Mouse (Mus musculus) intestine, embryonic 14.5 days (tissue): ENCODE data around the gene Spag4. TPM values are rescaled to one million over a fixed set of nuclear protein-coding genes. Genes with fewer than 3 reads are reported as not detected.

ENCODE experiments used
- ATAC-seq: fragments of 200-750 bp; cut with Nextera tagmentation; replicated peaks from 2 replicates; pipeline ENCODE4 v1.8.0; 2017; ENCODE audit warnings: low read depth, moderate number of reproducible peaks, moderate TSS enrichment, moderate library complexity; ENCODE audit not compliant: low FRiP score, low TSS enrichment
- DNase-seq: peaks from one replicate; pipeline ENCODE4 v3.0.0-alpha.2; 2018; ENCODE audit warnings: low spot score
- H3K27ac ChIP-seq: fragments of 300-500 bp; sonication (generic); 2 replicates; pipeline ENCODE4 v1.5.1; 2014; ENCODE audit warnings: low read depth, mild to moderate bottlenecking, control low read depth
- H3K27me3 ChIP-seq: fragments of 300-500 bp; sonication (generic); replicated peaks from 2 replicates; pipeline ENCODE4 v1.6.1; 2014; ENCODE audit warnings: low read length, control low read depth; ENCODE audit not compliant: control insufficient read depth, insufficient read depth
- H3K36me3 ChIP-seq: fragments of 300-500 bp; sonication (generic); 2 replicates; pipeline ENCODE4 v1.6.1; 2014; ENCODE audit warnings: low read length, control low read depth; ENCODE audit not compliant: control insufficient read depth, insufficient read depth
- H3K4me1 ChIP-seq: fragments of 300-500 bp; sonication (generic); replicated peaks from 2 replicates; pipeline ENCODE4 v1.6.1; 2014; ENCODE audit warnings: low read length, control low read depth, mixed read lengths; ENCODE audit not compliant: control insufficient read depth, insufficient read depth
- H3K4me2 ChIP-seq: fragments of 300-500 bp; sonication (generic); 2 replicates; pipeline ENCODE4 v1.6.1; 2014; ENCODE audit warnings: low read length
- H3K4me3 ChIP-seq: fragments of 300-500 bp; sonication (generic); 2 replicates; pipeline ENCODE4 v1.5.1; 2014; ENCODE audit warnings: low read depth, low read length, control low read depth, mixed read lengths
- H3K9ac ChIP-seq: fragments of 300-500 bp; sonication (generic); 2 replicates; pipeline ENCODE4 v1.6.1; 2014; ENCODE audit warnings: mild to moderate bottlenecking, low read length
- H3K9me3 ChIP-seq: fragments of 300-500 bp; sonication (generic); 2 replicates; pipeline ENCODE4 v1.6.1; 2016; ENCODE audit warnings: low read length, control low read depth; ENCODE audit not compliant: control insufficient read depth
- WGBS: fragments of 180-500 bp; shearing (Covaris S2); extraction: QIAGEN DNeasy Blood & Tissue Kit; methylation state at CpG from one replicate; pipeline ENCODE4 v1.1.7; 2014; 5-methylcytosine and 5-hydroxymethylcytosine counted together
- polyA plus RNA-seq: library from polyadenylated mRNA; unstranded; fragments of >200 nt; fragmentation: Nextera tagmentation; extraction: Ambion mirVana; gene quantifications from 2 replicates; pipeline ENCODE4 v1.2.1, GENCODE M21; 2014

Spag4 gene
- polyA plus RNA-seq, 1 experiment from 2014 or later = 3.0 TPM

DNA sequence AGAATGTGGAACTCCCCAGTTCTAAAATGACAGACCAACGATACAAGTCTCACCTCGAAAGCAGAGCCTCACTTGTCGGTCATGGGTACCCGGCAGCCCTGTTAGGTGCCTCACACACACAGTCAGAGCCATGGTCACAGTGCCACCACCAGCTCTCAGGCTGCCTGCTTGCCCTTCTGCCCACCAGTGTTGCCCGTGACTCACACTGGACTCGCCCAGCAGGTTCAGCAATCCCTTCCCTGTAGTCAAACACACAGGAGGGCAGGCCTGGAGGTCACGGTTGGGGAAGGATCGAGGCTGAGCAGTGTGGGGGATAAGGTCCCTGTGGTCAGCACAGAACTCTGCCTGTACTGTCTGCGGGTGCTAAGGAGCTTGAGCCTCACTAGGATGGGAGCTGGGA lies 12.2 kb upstream of the Spag4 start, which contains the start of gene Fer1l4:
Gene Fer1l4, minus strand, starts transcription at position 132 of the 400 bp plus-strand sequence.
- Histone ChIP-seq H3K4me1 (no peaks in the 10 kb centered on the region), H3K4me3 (no peak within 1 kb of the TSS), H3K4me2 (no peak within 1 kb of the TSS), H3K9me3 (no peaks in the 10 kb centered on the region), H3K36me3 (no peaks in the 10 kb centered on the region), H3K9ac (no peak within 1 kb of the TSS), H3K27me3 (no peaks in the 10 kb centered on the region), H3K27ac (no peak within 1 kb of the TSS)
- 75% methylated on average over 9 of the region's 9 CpGs for WGBS
- ATAC-seq = no peak
- no peak for DNase-seq

DNA sequence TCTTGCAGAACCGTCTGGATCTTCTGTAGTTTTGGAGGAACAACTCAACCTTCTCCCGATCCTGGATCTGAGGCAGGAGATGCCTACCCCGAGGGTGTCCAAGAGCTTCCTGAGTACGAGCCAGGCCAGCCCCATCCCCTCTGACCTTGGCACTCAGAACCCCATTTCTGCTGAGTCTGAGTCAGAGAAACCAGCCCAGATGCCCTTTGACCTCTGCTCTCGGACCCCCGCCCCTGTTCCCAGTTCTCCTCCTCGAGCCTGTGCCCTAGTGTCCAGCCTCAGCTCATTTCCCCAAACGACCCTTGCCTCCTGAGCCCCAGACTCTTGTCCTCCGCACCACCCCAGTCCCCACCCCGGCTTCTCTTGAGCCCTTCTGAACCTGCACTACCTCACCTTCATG lies 1.2 kb downstream of the Spag4 start:
- peaks cover 29% of the 10 kb centered on the region for H3K36me3 ChIP-seq
- H3K27ac ChIP-seq = no peak overlapping the region
- peak overlapping the region; percentile 74 for H3K4me3 ChIP-seq
- 0 out of 2 replicates have a peak, but pooled peaks cover 3% of the 10 kb centered on the region for H3K4me1 ChIP-seq
- ATAC-seq (peak; percentile 16; the same call in 1 of the 2 replicates), DNase-seq (no peak)
- 31% methylated on average over 10 of the region's 10 CpGs for WGBS
- no peaks in the 10 kb centered on the region for H3K9me3 ChIP-seq
- H3K9ac ChIP-seq = no peak overlapping the region
- peak overlapping the region; percentile 81 for H3K4me2 ChIP-seq
- H3K27me3 ChIP-seq = no peaks in the 10 kb centered on the region

DNA sequence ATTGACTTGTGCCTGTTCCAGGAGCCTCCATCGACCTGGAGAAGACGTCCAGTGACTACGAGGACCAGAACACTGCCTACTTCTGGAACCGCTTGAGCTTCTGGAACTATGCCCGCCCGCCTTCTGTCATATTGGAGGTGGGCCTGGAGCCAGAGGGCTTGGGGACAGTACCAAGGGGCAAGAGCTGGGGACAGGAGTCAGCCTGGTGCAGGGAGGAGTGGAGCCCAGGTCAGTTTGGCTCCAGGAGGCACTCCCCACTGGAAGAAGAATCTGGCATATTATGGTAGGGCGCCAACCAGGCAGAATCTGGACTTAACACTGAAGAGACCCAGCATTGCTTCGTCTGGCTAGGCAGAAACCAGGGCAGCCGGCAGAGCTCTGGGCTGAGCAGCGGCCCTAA lies 2.9 kb downstream of the Spag4 start:
- no peak overlapping the region for H3K4me2 ChIP-seq
- DNase-seq = no peak
- H3K27me3 ChIP-seq = no peaks in the 10 kb centered on the region
- no peak overlapping the region for H3K27ac ChIP-seq
- no peak overlapping the region for H3K9ac ChIP-seq
- H3K4me1 ChIP-seq = 0 out of 2 replicates have a peak, but pooled peaks cover 3% of the 10 kb centered on the region
- no peaks in the 10 kb centered on the region for H3K9me3 ChIP-seq
- no peak overlapping the region for H3K4me3 ChIP-seq
- ATAC-seq = no peak
- peaks cover 46% of the 10 kb centered on the region for H3K36me3 ChIP-seq
- WGBS = 90% methylated on average over 10 of the region's 10 CpGs

DNA sequence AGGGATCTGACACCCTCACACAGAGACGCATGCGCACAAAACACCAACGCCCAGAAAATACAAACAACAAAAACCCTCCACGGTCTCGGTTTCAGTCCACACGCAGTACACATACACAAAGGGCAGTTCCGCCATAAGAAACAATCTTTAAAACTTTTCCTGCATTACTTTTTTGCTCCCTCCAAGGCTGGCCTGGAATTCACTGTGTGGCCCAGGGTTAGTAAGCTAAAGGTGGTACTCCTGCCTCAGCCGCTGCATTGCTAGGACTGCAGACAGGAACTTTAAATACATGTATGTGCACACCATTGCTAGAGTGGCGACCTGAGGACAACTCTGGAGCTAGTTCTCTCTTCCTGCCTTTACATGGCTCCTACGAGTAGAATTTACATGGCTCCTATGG lies 6.3 kb downstream of the Spag4 start:
- no peaks in the 10 kb centered on the region for H3K27me3 ChIP-seq
- no peak for ATAC-seq
- no peak overlapping the region for H3K4me2 ChIP-seq
- H3K27ac ChIP-seq = no peak overlapping the region
- H3K9ac ChIP-seq = no peak overlapping the region
- WGBS = 95% methylated on average over 10 of the region's 10 CpGs
- peaks cover 79% of the 10 kb centered on the region for H3K36me3 ChIP-seq
- 0 out of 2 replicates have a peak, but pooled peaks cover 2% of the 10 kb centered on the region for H3K4me1 ChIP-seq
- no peaks in the 10 kb centered on the region for H3K9me3 ChIP-seq
- no peak for DNase-seq
- no peak overlapping the region for H3K4me3 ChIP-seq

DNA sequence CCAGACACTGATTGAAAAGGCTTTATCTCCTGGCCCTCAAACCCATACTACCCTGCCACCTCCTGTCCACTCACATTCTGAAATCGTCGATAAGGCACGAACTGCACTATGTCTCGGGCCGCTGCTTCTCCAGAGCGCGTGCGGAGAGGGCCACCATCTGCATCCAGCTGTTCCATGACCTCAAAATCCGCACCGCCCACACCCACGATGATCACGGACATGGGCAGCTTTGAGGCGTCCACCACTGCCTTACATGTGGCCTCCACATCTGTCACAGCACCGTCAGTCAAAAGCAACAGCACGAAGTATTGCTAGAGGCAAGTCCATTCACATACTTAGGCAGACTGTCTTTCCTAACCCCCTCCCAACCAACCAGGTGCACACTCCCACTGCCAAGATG lies 8.8 kb downstream of the Spag4 start:
- no peak overlapping the region for H3K4me2 ChIP-seq
- no peak overlapping the region for H3K9ac ChIP-seq
- H3K4me1 ChIP-seq = no peaks in the 10 kb centered on the region
- H3K27me3 ChIP-seq = no peaks in the 10 kb centered on the region
- peaks cover 97% of the 10 kb centered on the region for H3K36me3 ChIP-seq
- DNase-seq (no peak), ATAC-seq (no peak)
- H3K9me3 ChIP-seq = no peaks in the 10 kb centered on the region
- H3K4me3 ChIP-seq = no peak overlapping the region
- no peak overlapping the region for H3K27ac ChIP-seq
- WGBS = 89% methylated on average over 15 of the region's 15 CpGs

DNA sequence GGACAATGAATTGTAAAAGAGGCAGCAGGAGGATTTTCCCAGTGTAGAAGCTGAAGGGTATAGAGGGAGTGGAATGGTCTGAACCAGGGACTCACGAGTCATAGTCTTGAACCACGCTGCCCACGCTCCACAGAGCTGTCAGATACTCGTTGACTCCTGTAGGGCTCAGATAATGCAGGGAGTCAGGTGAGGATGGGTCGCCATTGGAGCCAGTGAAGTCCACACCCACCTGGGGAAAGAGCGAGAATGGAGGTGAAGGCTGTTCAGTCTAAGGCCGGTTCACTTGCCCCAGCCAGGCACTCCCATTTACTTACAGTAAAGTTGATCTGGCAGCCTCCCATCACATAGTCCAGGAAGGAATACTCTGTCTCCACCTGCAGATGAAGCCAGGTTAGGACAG lies 12.5 kb downstream of the Spag4 start:
- H3K27ac ChIP-seq = no peak overlapping the region
- no peaks in the 10 kb centered on the region; the same call in 1 of the 2 replicates for H3K4me1 ChIP-seq
- WGBS = 95% methylated on average over 7 of the region's 7 CpGs
- ATAC-seq (no peak), DNase-seq (peak; percentile 48)
- no peaks in the 10 kb centered on the region for H3K27me3 ChIP-seq
- no peaks in the 10 kb centered on the region for H3K9me3 ChIP-seq
- H3K36me3 ChIP-seq = peaks cover 68% of the 10 kb centered on the region
- no peak overlapping the region for H3K4me2 ChIP-seq
- no peak overlapping the region for H3K4me3 ChIP-seq
- H3K9ac ChIP-seq = no peak overlapping the region

DNA sequence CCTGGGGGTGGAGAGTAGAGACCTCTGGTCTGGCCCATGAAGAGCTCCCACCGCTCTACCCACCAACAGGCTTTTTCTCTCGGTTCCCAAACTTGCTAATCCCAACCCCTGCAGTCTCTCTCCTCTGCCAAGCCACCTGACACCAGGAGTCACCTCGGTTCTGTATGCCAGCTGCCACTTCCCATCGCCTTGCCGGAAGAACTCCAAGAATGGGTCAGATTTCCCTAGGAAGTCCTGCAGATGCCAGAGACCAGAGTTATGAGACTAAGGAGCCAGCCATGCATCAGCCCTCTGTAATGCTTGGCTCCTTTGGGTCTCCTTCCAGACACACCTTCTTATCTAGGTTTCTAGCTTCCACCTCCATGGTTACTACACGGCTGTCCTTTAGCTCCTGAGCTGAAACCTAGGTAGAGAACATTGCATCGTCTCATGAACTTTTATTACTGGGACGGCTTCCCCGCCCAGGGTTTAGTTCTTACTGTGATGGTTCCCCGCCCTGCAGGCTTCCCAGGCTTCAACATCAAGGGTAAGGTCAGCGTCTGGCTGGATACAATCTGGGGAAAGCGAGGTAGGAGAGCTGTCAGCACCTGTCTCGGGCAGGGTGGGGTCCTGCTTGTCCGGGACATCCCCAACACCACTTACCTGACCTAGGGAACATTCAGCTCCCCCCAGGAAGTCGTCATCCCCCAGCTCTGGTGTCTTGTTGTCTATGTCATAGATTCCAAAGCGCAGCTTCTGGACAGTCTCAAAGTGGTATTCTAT lies 13.6 kb downstream of the Spag4 start:
- 85% methylated on average over 16 of the region's 16 CpGs for WGBS
- H3K4me1 ChIP-seq = no peaks in the 10 kb centered on the region; the same call in 1 of the 2 replicates
- H3K27me3 ChIP-seq = no peaks in the 10 kb centered on the region
- no peaks in the 10 kb centered on the region for H3K9me3 ChIP-seq
- peak; percentile 48 for DNase-seq
- H3K4me3 ChIP-seq = no peak overlapping the region
- H3K36me3 ChIP-seq = peaks cover 57% of the 10 kb centered on the region
- no peak overlapping the region for H3K9ac ChIP-seq
- H3K27ac ChIP-seq = no peak overlapping the region
- no peak for ATAC-seq
- no peak overlapping the region for H3K4me2 ChIP-seq

DNA sequence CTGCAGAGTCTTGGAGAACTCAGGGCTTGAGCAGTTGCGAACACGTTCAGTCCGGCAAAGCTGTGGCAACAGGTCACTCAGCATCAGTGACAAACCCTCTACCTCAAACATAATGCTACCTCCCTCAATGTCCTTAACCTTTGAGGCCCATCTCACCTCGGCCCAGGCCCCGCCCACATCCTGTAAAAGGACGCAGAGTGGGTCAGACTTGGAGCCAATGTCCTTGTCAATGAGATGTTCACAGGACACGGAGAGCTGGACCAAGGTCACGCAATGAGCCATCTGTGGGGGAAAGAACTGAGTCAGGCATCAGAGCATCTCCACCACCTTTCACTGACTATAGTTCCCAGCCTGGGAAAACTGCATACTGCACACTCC lies 14.2 kb downstream of the Spag4 start:
- WGBS = 84% methylated on average over 8 of the region's 8 CpGs
- Histone ChIP-seq H3K4me2 (no peak overlapping the region), H3K4me1 (no peaks in the 10 kb centered on the region; the same call in 1 of the 2 replicates), H3K27ac (no peak overlapping the region), H3K4me3 (no peak overlapping the region), H3K27me3 (no peaks in the 10 kb centered on the region), H3K36me3 (peaks cover 51% of the 10 kb centered on the region), H3K9ac (no peak overlapping the region), H3K9me3 (no peaks in the 10 kb centered on the region)
- ATAC-seq = 0 out of 2 replicates have a peak, but pooled peaks have one; percentile 24
- peak; percentile 47 for DNase-seq

DNA sequence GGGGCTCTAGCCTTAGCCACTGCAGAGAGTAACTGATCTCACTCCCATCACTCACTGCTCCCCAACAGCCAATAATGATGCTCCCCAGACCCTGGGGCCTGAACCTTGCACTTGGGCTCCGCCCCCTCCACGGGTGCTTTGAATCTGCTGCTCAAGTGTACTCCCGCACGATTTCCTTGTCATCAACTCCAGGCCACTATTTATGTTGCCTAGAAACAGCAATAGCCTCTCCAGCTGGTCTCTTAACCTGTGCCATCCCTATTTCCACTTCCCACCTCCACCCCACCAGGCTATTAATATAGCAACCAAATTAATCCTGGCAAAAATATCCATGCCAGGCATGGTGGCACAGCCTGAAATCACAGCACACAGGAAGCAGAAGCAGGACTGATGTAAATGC lies 14.7 kb downstream of the Spag4 start:
- no peak overlapping the region for H3K27ac ChIP-seq
- H3K9me3 ChIP-seq = no peaks in the 10 kb centered on the region
- ATAC-seq (no peak; the same call in 1 of the 2 replicates), DNase-seq (peak; percentile 50)
- no peak overlapping the region for H3K4me3 ChIP-seq
- no peaks in the 10 kb centered on the region for H3K27me3 ChIP-seq
- H3K4me2 ChIP-seq = no peak overlapping the region
- WGBS = 44% methylated on average over 4 of the region's 4 CpGs
- H3K36me3 ChIP-seq = peaks cover 46% of the 10 kb centered on the region
- H3K4me1 ChIP-seq = no peaks in the 10 kb centered on the region; the same call in 1 of the 2 replicates
- H3K9ac ChIP-seq = no peak overlapping the region
